Mouse (Mus musculus) olfactory bulb, adult 2 months (tissue): Measurements from ENCODE around the gene Efna2.

Experiments
- CTCF ChIP-seq: fragments of 200-500 bp; IDR thresholded peaks from 2 replicates; pipeline ENCODE4 v1.5.1; 2012; ENCODE audit warnings: low read depth, mild to moderate bottlenecking, low read length, moderate library complexity; ENCODE audit not compliant: insufficient read depth
- POLR2A ChIP-seq: fragments of 200-500 bp; IDR thresholded peaks from 2 replicates; pipeline ENCODE4 v1.6.1; 2012; ENCODE audit warnings: mild to moderate bottlenecking, low read depth, low read length, moderate library complexity; ENCODE audit not compliant: insufficient read depth

DNA sequence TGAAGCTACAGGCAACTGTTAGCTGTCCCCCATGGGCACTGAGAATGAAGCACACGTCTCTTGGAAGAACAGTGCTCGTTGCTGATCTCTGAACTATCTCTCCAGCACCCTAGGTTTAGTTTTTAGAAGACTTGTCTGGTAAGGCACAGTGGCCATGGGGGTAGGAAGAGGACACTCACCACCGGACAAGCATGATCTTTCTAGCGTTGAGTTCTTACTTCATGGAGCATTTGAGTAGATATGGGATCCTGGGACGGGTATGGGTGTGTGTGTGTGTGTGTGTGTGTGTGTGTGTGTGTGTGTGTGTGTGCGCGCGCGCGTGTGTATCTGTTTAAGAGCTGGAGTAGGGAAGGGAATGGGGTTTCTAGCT is 38.6 kb upstream of the Efna2 start, which contains the start of gene Cbarp:
- TF ChIP-seq POLR2A (no peak), CTCF (no peak)
